Comparison of ENCODE assay signal across 9 mouse cellular contexts in the genomic region with DNA sequence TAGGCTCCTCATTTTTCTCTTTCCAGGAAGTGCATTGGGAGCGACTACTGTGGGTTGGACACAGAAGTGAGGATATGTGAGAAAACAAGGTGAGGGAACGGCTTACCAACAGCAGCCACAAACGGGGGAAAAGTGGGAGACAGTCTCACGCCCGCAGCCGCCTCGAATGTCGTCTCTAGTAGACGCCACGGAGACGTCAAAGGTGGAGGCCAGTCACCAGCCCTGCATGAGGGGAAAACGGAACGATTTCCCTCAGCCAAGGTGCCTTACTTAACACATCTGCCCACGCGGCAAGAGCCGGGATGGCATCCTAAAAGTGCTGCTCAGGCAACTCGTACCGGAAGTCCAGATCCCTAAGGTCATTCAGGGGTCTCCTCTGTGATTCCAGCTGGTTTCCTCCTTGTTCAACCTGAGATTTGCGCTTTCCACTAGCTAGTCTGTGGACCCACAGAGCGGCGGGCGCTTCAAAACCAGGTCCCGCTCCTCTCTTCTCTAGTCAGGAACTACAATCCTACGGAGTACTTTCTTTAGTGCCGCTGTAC. TPM values are rescaled to one million over a fixed set of nuclear protein-coding genes. Genes with fewer than 3 reads are reported as not detected.
A peak's percentile ranks its signal among the peaks of the same experiment; 100 is the strongest.
DNase-seq lines count a peak whose midpoint lies in the region; ATAC-seq and TF ChIP-seq lines count a peak whose summit lies in the region.
"Had no signal": no experiment of that assay in that cellular context is flagged by ENCODE, and none has a peak within 500 bp of the region (broad histone marks: within the 10 kb centered on the region; RNA-seq: fewer than 3 reads in every experiment).

No protein-coding gene starts in this region.

- H3K4me2 ChIP-seq in hindbrain, embryonic 13.5 days = peak overlapping the region; percentile 95
- H3K4me2 ChIP-seq: liver, embryonic 13.5 days had no signal

- peak overlapping the region; percentile 79 for H3K4me3 ChIP-seq in hindbrain, embryonic 13.5 days
- peak overlapping the region; percentile 86 for H3K4me3 ChIP-seq in olfactory bulb, adult 2 months (ENCODE audit: insufficient read depth, low read depth, low read length)
- H3K4me3 ChIP-seq: liver, embryonic 13.5 days had no signal

- H3K4me1 ChIP-seq in hindbrain, embryonic 13.5 days (replicated peaks) = peaks cover 38% of the 10 kb centered on the region
- H3K4me1 ChIP-seq in olfactory bulb, adult 2 months (ENCODE audit: control insufficient read depth, insufficient read depth, low read length) = peaks cover 25% of the 10 kb centered on the region

- H3K9ac ChIP-seq in hindbrain, embryonic 13.5 days = peak overlapping the region; percentile 95
- H3K9ac ChIP-seq: liver, embryonic 13.5 days had no signal

- TF ChIP-seq CTCF in olfactory bulb, adult 2 months (IDR thresholded peaks at IDR 0.05; ENCODE audit: insufficient read depth, low read depth, low read length) = peak; percentile 23; the same call in 1 of the 2 replicates

- 4% methylated on average over 25 of the region's 25 CpGs for WGBS in hindbrain, embryonic 13.5 days
- 3% methylated on average over 25 of the region's 25 CpGs for WGBS in olfactory bulb, adult 2 months

- DNase-seq in cerebellum, adult 11-12 months = peak; percentile 64
- DNase-seq in cerebellum, postnatal 36 days = no peak
- DNase-seq in right cerebral cortex, adult 2 months (ENCODE audit: low spot score in 2 of 2) = peak; percentile 32 to 44
- DNase-seq in right cerebral cortex, postnatal 10 days (ENCODE audit: low spot score in 2 of 2) = no peak
- no peak for DNase-seq in layer of hippocampus, adult 9-11 months
- DNase-seq in thymus, adult 18-20 months = no peak
- DNase-seq: liver, embryonic 13.5 days had no signal

- H3K27ac ChIP-seq in hindbrain, embryonic 13.5 days = peak overlapping the region; percentile 92
- H3K27ac ChIP-seq in olfactory bulb, adult 2 months (ENCODE audit: insufficient read depth, low read depth, low read length) = peak overlapping the region; percentile 9; the same call in 1 of the 2 replicates
- H3K27ac ChIP-seq: liver, embryonic 13.5 days had no signal

- peaks cover 20% of the 10 kb centered on the region for H3K36me3 ChIP-seq in hindbrain, embryonic 13.5 days
- H3K36me3 ChIP-seq: liver, embryonic 13.5 days had no signal

- no peak for ATAC-seq in hindbrain, embryonic 13.5 days (ENCODE audit: low FRiP score)

- peaks cover 34% of the 10 kb centered on the region for H3K27me3 ChIP-seq in hindbrain, embryonic 13.5 days

- no peaks in the 10 kb centered on the region for H3K9me3 ChIP-seq in hindbrain, embryonic 13.5 days
- H3K9me3 ChIP-seq: liver, embryonic 13.5 days had no signal

- TF ChIP-seq POLR2A in olfactory bulb, adult 2 months (IDR thresholded peaks at IDR 0.05; ENCODE audit: insufficient read depth, low read depth, low read length) = no peak; the same call in 1 of the 2 replicates

RNA-seq across cellular contexts. Expression of gene Celsr3, which starts 1.9 kb away (rescaled TPM):
- 13.8 and 14.3 TPM in 2 replicates for polyA plus RNA-seq in hindbrain, embryonic 13.5 days (2015; fragmentation: Nextera tagmentation; extraction: Ambion mirVana)
- polyA plus RNA-seq in olfactory bulb, adult 2 months (2012; ENCODE audit: insufficient read depth, insufficient read length, low replicate concordance, missing spikeins) = not detected in 2 replicates

RNA-seq across cellular contexts. Expression of gene Nckipsd, which starts 16.0 kb away (rescaled TPM):
- 25.9 and 30.7 TPM in 2 replicates for polyA plus RNA-seq in hindbrain, embryonic 13.5 days (2015; fragmentation: Nextera tagmentation; extraction: Ambion mirVana)
- not detected in 2 replicates for polyA plus RNA-seq in olfactory bulb, adult 2 months (2012; ENCODE audit: insufficient read depth, insufficient read length, low replicate concordance, missing spikeins)

RNA-seq across cellular contexts. Expression of gene Slc26a6, which starts 28.9 kb away (rescaled TPM):
- polyA plus RNA-seq in hindbrain, embryonic 13.5 days (2015; fragmentation: Nextera tagmentation; extraction: Ambion mirVana) = 15.1 and 16.1 TPM in 2 replicates
- polyA plus RNA-seq in olfactory bulb, adult 2 months (2012; ENCODE audit: insufficient read depth, insufficient read length, low replicate concordance, missing spikeins) = not detected in 2 replicates

RNA-seq across cellular contexts. Expression of gene Ip6k2, which starts 40.6 kb away (rescaled TPM):
- polyA plus RNA-seq in hindbrain, embryonic 13.5 days (2015; fragmentation: Nextera tagmentation; extraction: Ambion mirVana) = 222 and 228 TPM in 2 replicates
- polyA plus RNA-seq in olfactory bulb, adult 2 months (2012; ENCODE audit: insufficient read depth, insufficient read length, low replicate concordance, missing spikeins) = not detected in 2 replicates

Comparison
In these comparisons a context has a peak if more than half of its experiments do, and no peak if none do; other contexts are left out.
1. DNase-seq: peak in cerebellum, adult 11-12 months (single experiment) and right cerebral cortex, adult 2 months (2 of 2); none in cerebellum, postnatal 36 days (0 of 2), right cerebral cortex, postnatal 10 days (0 of 2), layer of hippocampus, adult 9-11 months (single experiment) and thymus, adult 18-20 months (0 of 2).
2. RNA of gene Nckipsd, which starts 16.0 kb away (polyA plus RNA-seq): 25.9 to 30.7 TPM in hindbrain, embryonic 13.5 days; not detected in olfactory bulb, adult 2 months; every median in the first group is over 10 times any median in the second.
3. RNA of gene Slc26a6, which starts 28.9 kb away (polyA plus RNA-seq): 15.1 to 16.1 TPM in hindbrain, embryonic 13.5 days; not detected in olfactory bulb, adult 2 months; every median in the first group is over 10 times any median in the second.